Mouse (Mus musculus) lung, embryonic 16.5 days (tissue): ENCODE data around the gene Nos3. TPM values are rescaled to one million over a fixed set of nuclear protein-coding genes. Genes with fewer than 3 reads are reported as not detected.
"Not testable (repeated sequence)": the region's sequence is repeated elsewhere in the genome, so short reads cannot be mapped to it uniquely, and the experiment has no call there.

Experiments
- ATAC-seq: fragments of 200-750 bp; cut with Nextera tagmentation; 2 replicates; pipeline ENCODE4 v1.8.0; 2017; ENCODE audit warnings: low read depth, mild to moderate bottlenecking, moderate library complexity
- H3K27ac ChIP-seq: fragments of 300-500 bp; sonication (generic); 2 replicates; pipeline ENCODE4 v1.5.1; 2014; ENCODE audit warnings: mild to moderate bottlenecking, control low read depth, low read length
- H3K27me3 ChIP-seq: fragments of 300-500 bp; sonication (generic); 2 replicates; pipeline ENCODE4 v1.6.1; 2014; ENCODE audit warnings: low read depth, low read length, mixed read lengths; ENCODE audit not compliant: control insufficient read depth, insufficient read depth
- H3K36me3 ChIP-seq: fragments of 300-500 bp; sonication (generic); 2 replicates; pipeline ENCODE4 v1.6.1; 2014; ENCODE audit warnings: low read length; ENCODE audit not compliant: control insufficient read depth, insufficient read depth
- H3K4me1 ChIP-seq: fragments of 300-500 bp; sonication (generic); replicated peaks from 2 replicates; pipeline ENCODE4 v1.6.1; 2014; ENCODE audit warnings: low read length, mixed read lengths; ENCODE audit not compliant: control insufficient read depth, insufficient read depth
- H3K4me2 ChIP-seq: fragments of 300-500 bp; sonication (generic); 2 replicates; pipeline ENCODE4 v1.6.1; 2014; ENCODE audit warnings: low read depth, low read length, control low read depth
- H3K4me3 ChIP-seq: fragments of 300-500 bp; sonication (generic); 2 replicates; pipeline ENCODE4 v1.5.1; 2014; ENCODE audit warnings: mild to moderate bottlenecking, low read length, control low read depth
- H3K9ac ChIP-seq: fragments of 300-500 bp; sonication (generic); 2 replicates; pipeline ENCODE4 v1.6.1; 2014; ENCODE audit warnings: low read length, control low read depth
- H3K9me3 ChIP-seq: fragments of 300-500 bp; sonication (generic); 2 replicates; pipeline ENCODE4 v1.6.1; 2016; ENCODE audit warnings: low read length; ENCODE audit not compliant: control insufficient read depth
- WGBS: fragments of 180-500 bp; shearing (Covaris S2); extraction: QIAGEN DNeasy Blood & Tissue Kit; methylation state at CpG from one replicate; pipeline ENCODE4 v1.1.7; 2014; 5-methylcytosine and 5-hydroxymethylcytosine counted together
- polyA plus RNA-seq: library from polyadenylated mRNA; unstranded; fragments of >200 nt; fragmentation: Nextera tagmentation; extraction: Ambion mirVana; gene quantifications from 2 replicates; pipeline ENCODE4 v1.2.1, GENCODE M21; 2015

Nos3 gene
- polyA plus RNA-seq, 1 experiment from 2014 or later = 19.8 TPM

- WGBS = 83% methylated on average over 6 of the region's 6 CpGs
- ATAC-seq = not testable (repeated sequence)
Observed at GRCm38 (mm10) chr5:24396254-24396653, 31.6 kb downstream of the Nos3 start.

GRCm38 (mm10) chr5:24399686-24400085 is 35.1 kb downstream of the Nos3 start:
- H3K4me1 ChIP-seq = 0 out of 2 replicates have a peak, but pooled peaks cover 4% of the 10 kb centered on the region
- WGBS = 85% methylated on average over 10 of the region's 10 CpGs
- no peak for ATAC-seq
- no peak overlapping the region for H3K27ac ChIP-seq
- H3K4me2 ChIP-seq = no peak overlapping the region
- no peaks in the 10 kb centered on the region for H3K27me3 ChIP-seq
- H3K9ac ChIP-seq = no peak overlapping the region
- no peaks in the 10 kb centered on the region for H3K9me3 ChIP-seq
- peaks cover 8% of the 10 kb centered on the region for H3K36me3 ChIP-seq
- H3K4me3 ChIP-seq = no peak overlapping the region

More at GRCm38 (mm10) chr5:24396254-24396653, 31.6 kb downstream of the Nos3 start:
- H3K27ac ChIP-seq, H3K36me3 ChIP-seq, H3K4me3 ChIP-seq, H3K4me1 ChIP-seq, H3K27me3 ChIP-seq, H3K4me2 ChIP-seq, H3K9me3 ChIP-seq, H3K9ac ChIP-seq: not testable (repeated sequence)

- 81% methylated on average over 11 of the region's 11 CpGs for WGBS
Observed at GRCm38 (mm10) chr5:24400362-24400761, 35.8 kb downstream of the Nos3 start.

DNA sequence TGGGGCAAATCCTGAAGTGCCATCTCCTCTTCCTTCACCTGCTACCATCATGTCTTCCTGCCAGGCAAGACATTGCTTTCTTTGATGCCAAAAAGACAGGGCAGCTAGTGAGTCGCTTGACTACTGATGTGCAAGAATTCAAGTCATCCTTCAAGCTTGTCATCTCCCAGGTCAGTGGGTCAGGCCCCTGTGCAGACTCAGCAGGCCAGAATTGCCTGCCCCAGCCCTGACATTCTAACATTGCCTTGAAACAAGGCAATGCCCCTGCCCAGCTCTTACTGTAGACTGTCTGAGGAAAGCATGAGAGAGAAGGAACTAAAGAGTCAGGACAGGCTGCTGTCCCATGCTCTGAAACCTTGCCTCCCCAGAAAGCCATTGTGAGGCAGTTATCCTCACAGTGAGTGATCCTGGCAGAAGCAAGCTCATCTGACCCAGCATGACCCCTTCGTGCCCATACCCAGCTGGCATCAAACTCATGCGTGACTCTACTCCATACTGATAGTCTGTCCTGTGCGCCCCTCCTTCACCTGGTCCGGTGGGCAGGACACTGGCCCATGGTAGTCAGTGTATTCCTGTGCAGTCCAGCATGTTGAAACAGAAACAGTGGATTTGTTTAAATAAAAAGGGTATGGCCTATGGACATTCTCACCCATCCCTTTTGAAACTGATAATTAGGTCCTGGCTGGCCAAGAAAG is 36.4 kb downstream of the Nos3 start:
- H3K9me3 ChIP-seq = no peaks in the 10 kb centered on the region
- H3K9ac ChIP-seq = no peak overlapping the region
- no peak overlapping the region for H3K4me3 ChIP-seq
- no peaks in the 10 kb centered on the region for H3K4me1 ChIP-seq
- no peak overlapping the region for H3K4me2 ChIP-seq
- H3K27ac ChIP-seq = no peak overlapping the region
- peaks cover 8% of the 10 kb centered on the region for H3K36me3 ChIP-seq
- WGBS = 90% methylated on average over 5 of the region's 5 CpGs
- no peak for ATAC-seq
- no peaks in the 10 kb centered on the region for H3K27me3 ChIP-seq

More at GRCm38 (mm10) chr5:24400362-24400761, 35.8 kb downstream of the Nos3 start:
- peaks cover 8% of the 10 kb centered on the region for H3K36me3 ChIP-seq
- no peaks in the 10 kb centered on the region for H3K4me1 ChIP-seq
- no peak overlapping the region for H3K4me3 ChIP-seq
- ATAC-seq = no peak
- no peaks in the 10 kb centered on the region for H3K9me3 ChIP-seq
- no peak overlapping the region for H3K4me2 ChIP-seq
- H3K27me3 ChIP-seq = no peaks in the 10 kb centered on the region
- no peak overlapping the region for H3K27ac ChIP-seq
- H3K9ac ChIP-seq = no peak overlapping the region

DNA sequence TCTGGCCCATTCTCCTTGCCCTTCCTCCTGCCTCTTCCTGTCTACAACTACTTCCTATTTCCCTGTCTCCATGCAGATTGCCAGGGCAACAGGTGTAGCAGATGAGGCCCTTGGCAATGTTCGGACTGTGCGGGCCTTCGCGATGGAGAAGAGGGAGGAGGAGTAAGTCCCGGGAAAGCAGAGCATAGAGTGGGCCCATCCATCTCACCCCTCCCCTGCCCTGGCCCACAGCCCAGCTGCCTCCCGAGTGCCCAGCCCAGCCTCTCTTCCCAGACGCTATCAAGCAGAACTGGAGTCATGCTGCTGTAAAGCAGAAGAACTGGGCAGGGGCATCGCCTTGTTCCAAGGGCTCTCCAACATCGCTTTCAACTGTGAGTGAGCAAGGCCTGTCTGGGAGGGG is 37.4 kb downstream of the Nos3 start:
- no peak overlapping the region for H3K9ac ChIP-seq
- 69% methylated on average over 9 of the region's 9 CpGs for WGBS
- no peaks in the 10 kb centered on the region for H3K27me3 ChIP-seq
- no peaks in the 10 kb centered on the region for H3K4me1 ChIP-seq
- no peak overlapping the region for H3K4me3 ChIP-seq
- ATAC-seq = peak; percentile 20; the same call in 1 of the 2 replicates
- H3K4me2 ChIP-seq = no peak overlapping the region
- peaks cover 11% of the 10 kb centered on the region for H3K36me3 ChIP-seq
- no peaks in the 10 kb centered on the region for H3K9me3 ChIP-seq
- H3K27ac ChIP-seq = no peak overlapping the region

GRCm38 (mm10) chr5:24404594-24405360 is 40.2 kb downstream of the Nos3 start:
- peaks cover 9% of the 10 kb centered on the region for H3K36me3 ChIP-seq
- no peaks in the 10 kb centered on the region for H3K27me3 ChIP-seq
- 78% methylated on average over 6 of the region's 6 CpGs for WGBS
- H3K27ac ChIP-seq = no peak overlapping the region
- no peak overlapping the region for H3K4me2 ChIP-seq
- no peaks in the 10 kb centered on the region for H3K4me1 ChIP-seq
- no peak overlapping the region for H3K9ac ChIP-seq
- no peaks in the 10 kb centered on the region for H3K9me3 ChIP-seq
- no peak overlapping the region for H3K4me3 ChIP-seq
- no peak for ATAC-seq

GRCm38 (mm10) chr5:24405389-24405876 is 40.8 kb downstream of the Nos3 start:
- peaks cover 9% of the 10 kb centered on the region for H3K36me3 ChIP-seq
- H3K4me1 ChIP-seq = no peaks in the 10 kb centered on the region
- H3K27ac ChIP-seq = no peak overlapping the region
- no peak overlapping the region for H3K4me3 ChIP-seq
- no peak overlapping the region for H3K4me2 ChIP-seq
- H3K27me3 ChIP-seq = no peaks in the 10 kb centered on the region
- 58% methylated on average over 3 of the region's 3 CpGs for WGBS
- H3K9ac ChIP-seq = no peak overlapping the region
- no peak for ATAC-seq
- H3K9me3 ChIP-seq = no peaks in the 10 kb centered on the region

DNA sequence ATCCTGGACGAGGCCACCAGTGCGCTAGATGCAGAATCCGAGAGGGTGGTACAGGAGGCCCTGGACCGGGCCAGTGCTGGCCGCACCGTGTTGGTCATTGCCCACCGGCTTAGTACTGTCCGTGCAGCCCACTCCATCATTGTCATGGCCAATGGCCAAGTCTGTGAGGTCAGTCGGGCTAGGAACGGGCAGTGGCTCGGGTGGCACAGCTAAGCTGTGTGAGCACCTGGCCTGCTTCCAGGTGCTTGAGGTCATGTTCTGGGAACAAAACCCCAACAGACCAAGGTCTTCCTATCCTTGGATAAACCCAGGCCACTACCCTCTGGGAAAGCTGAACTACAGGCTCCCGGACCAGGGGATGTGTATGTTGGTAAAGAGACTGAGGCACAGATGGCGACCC is 44.0 kb downstream of the Nos3 start:
- H3K9ac ChIP-seq = no peak overlapping the region
- H3K4me3 ChIP-seq = no peak overlapping the region
- no peak overlapping the region for H3K4me2 ChIP-seq
- no peaks in the 10 kb centered on the region for H3K9me3 ChIP-seq
- WGBS = 82% methylated on average over 13 of the region's 13 CpGs
- ATAC-seq = no peak
- no peak overlapping the region for H3K27ac ChIP-seq
- H3K36me3 ChIP-seq = peaks cover 3% of the 10 kb centered on the region; the same call in 1 of the 2 replicates
- H3K4me1 ChIP-seq = no peaks in the 10 kb centered on the region
- H3K27me3 ChIP-seq = no peaks in the 10 kb centered on the region

DNA sequence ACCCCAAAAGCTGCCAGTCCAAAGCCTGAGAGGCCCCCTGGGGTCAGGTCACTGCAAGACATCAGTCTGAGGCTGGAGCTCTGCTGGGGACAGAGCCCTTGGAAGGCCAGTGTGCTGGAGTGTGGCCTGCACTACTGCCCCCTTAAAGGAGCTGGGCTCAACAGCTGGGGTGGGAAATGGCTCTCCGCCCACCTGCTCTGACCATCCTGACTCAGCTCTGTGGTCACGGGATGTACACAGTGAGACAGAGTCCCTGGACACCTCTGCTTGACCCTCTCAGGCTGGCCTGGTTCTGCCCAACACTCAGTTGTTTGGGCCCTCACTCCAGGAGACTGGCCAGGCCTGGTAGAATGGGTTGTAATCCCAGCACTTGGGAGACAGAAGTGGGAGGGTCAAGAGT is 44.9 kb downstream of the Nos3 start:
- Histone ChIP-seq H3K9ac (no peak overlapping the region), H3K4me2 (no peak overlapping the region), H3K27ac (no peak overlapping the region), H3K9me3 (no peaks in the 10 kb centered on the region), H3K4me1 (no peaks in the 10 kb centered on the region), H3K36me3 (peaks cover 3% of the 10 kb centered on the region; the same call in 1 of the 2 replicates), H3K4me3 (no peak overlapping the region), H3K27me3 (no peaks in the 10 kb centered on the region)
- ATAC-seq = no peak
- 72% methylated on average over 2 of the region's 2 CpGs for WGBS
